Mouse (Mus musculus) layer of hippocampus, postnatal 10 days (tissue): ENCODE measurements at regions not wholly inside any gene's neighbourhood (a gene's known extent, or its start where the extent isn't known, plus 50 kb on each side); places are given as distances from the start of the nearest gene placed in this dataset.

Experiments used
- DNase-seq, 2 experiments: peaks; one replicate each; pipeline ENCODE4 v3.0.0; 2021; ENCODE audit warnings: low spot score in 2 of 2

- no peak for DNase-seq
Observed at GRCm38 (mm10) chr12:54577235-54577634, 79.1 kb downstream of the Sptssa start.

- DNase-seq: no peak
Observed at GRCm38 (mm10) chr12:54576821-54577220, 79.6 kb downstream of the Sptssa start.

- no peak for DNase-seq
Observed at GRCm38 (mm10) chr12:54572866-54573265, 83.5 kb downstream of the Sptssa start.

- DNase-seq: no peak
Observed at GRCm38 (mm10) chr12:54568078-54568931, 88.1 kb downstream of the Sptssa start.

- no peak for DNase-seq
Observed at GRCm38 (mm10) chr12:54567426-54567790, 89.0 kb downstream of the Sptssa start.

- DNase-seq: no peak
Observed at GRCm38 (mm10) chr12:54566532-54567425, 89.6 kb downstream of the Sptssa start.

GRCm38 (mm10) chr12:54561981-54562380 is 94.4 kb downstream of the Sptssa start:
- no peak for DNase-seq

- peak; percentile 14 to 42 for DNase-seq
Observed at GRCm38 (mm10) chr12:54558106-54558505, 98.3 kb downstream of the Sptssa start.

- no peak for DNase-seq
Observed at GRCm38 (mm10) chr12:54549659-54550058, 106.7 kb downstream of the Sptssa start.

GRCm38 (mm10) chr12:54545821-54546608 is 110.4 kb downstream of the Sptssa start:
- DNase-seq: peak; percentile 74 to 77

GRCm38 (mm10) chr12:54538320-54538705 is 118.1 kb downstream of the Sptssa start:
- DNase-seq: no peak

- no peak for DNase-seq
Observed at GRCm38 (mm10) chr12:54537690-54538319, 118.6 kb downstream of the Sptssa start.

- no peak for DNase-seq
Observed at GRCm38 (mm10) chr12:54537022-54537421, 119.4 kb downstream of the Sptssa start.

- no peak for DNase-seq
Observed at GRCm38 (mm10) chr12:54535556-54536516, 120.5 kb downstream of the Sptssa start.

- no peak for DNase-seq
Observed at GRCm38 (mm10) chr12:54534910-54535309, 121.5 kb downstream of the Sptssa start.

GRCm38 (mm10) chr12:54533134-54533533 is 123.2 kb downstream of the Sptssa start:
- DNase-seq: no peak

GRCm38 (mm10) chr12:54532062-54532461 is 124.3 kb downstream of the Sptssa start:
- no peak for DNase-seq

GRCm38 (mm10) chr12:54528046-54528445 is 128.3 kb downstream of the Sptssa start:
- no peak for DNase-seq

- no peak for DNase-seq
Observed at GRCm38 (mm10) chr12:54527577-54527976, 128.8 kb downstream of the Sptssa start.

GRCm38 (mm10) chr12:54520406-54520805 is 136.0 kb downstream of the Sptssa start:
- no peak for DNase-seq
